Mouse (Mus musculus) olfactory bulb, adult 2 months (tissue): ENCODE measurements around the gene Cacna2d4. TPM values are rescaled to one million over a fixed set of nuclear protein-coding genes. Genes with fewer than 3 reads are reported as not detected.

ENCODE experiments used
- H3K27ac ChIP-seq: fragments of 200-500 bp; 2 replicates; pipeline ENCODE4 v1.5.1; 2012; ENCODE audit warnings: low read depth, low read length; ENCODE audit not compliant: insufficient read depth
- H3K4me1 ChIP-seq: fragments of 200-500 bp; 2 replicates; pipeline ENCODE4 v1.6.1; 2012; ENCODE audit warnings: low read length; ENCODE audit not compliant: control insufficient read depth, insufficient read depth
- H3K4me3 ChIP-seq: fragments of 200-500 bp; 2 replicates; pipeline ENCODE4 v1.5.1; 2012; ENCODE audit warnings: mild to moderate bottlenecking, low read depth, low read length, moderate library complexity; ENCODE audit not compliant: insufficient read depth
- CTCF ChIP-seq: fragments of 200-500 bp; IDR thresholded peaks from 2 replicates; pipeline ENCODE4 v1.5.1; 2012; ENCODE audit warnings: low read depth, mild to moderate bottlenecking, low read length, moderate library complexity; ENCODE audit not compliant: insufficient read depth
- POLR2A ChIP-seq: fragments of 200-500 bp; IDR thresholded peaks from 2 replicates; pipeline ENCODE4 v1.6.1; 2012; ENCODE audit warnings: mild to moderate bottlenecking, low read depth, low read length, moderate library complexity; ENCODE audit not compliant: insufficient read depth
- WGBS: fragments of 180-500 bp; shearing (Covaris S2); methylation state at CpG from one replicate; pipeline ENCODE4 v1.1.7; 2018; 5-methylcytosine and 5-hydroxymethylcytosine counted together
- polyA plus RNA-seq: library from polyadenylated mRNA; stranded (reverse); fragments of >200 nt; gene quantifications from 2 replicates; pipeline ENCODE4 v1.2.4, GENCODE M21; 2012; ENCODE audit warnings: low replicate concordance; ENCODE audit not compliant: missing spikeins, insufficient read depth, insufficient read length

The Cacna2d4 gene
- not detected in 2 replicates for polyA plus RNA-seq

GRCm38 (mm10) chr6:119236241-119236640 lies at the start of gene Cacna2d4:
Gene Cacna2d4, plus strand, starts transcription at chr6:119236526.
- peaks cover 28% of the 10 kb centered on the region for H3K4me1 ChIP-seq
- TF ChIP-seq CTCF (no peak), POLR2A (no peak)
- WGBS = 62% methylated on average over 1 of the region's 1 CpGs
- no peak within 1 kb of the TSS for H3K4me3 ChIP-seq
- H3K27ac ChIP-seq = no peak within 1 kb of the TSS

GRCm38 (mm10) chr6:119186658-119187057 lies 49.7 kb upstream of the Cacna2d4 start:
- 61% methylated on average over 8 of the region's 8 CpGs for WGBS
- Histone ChIP-seq H3K27ac (no peak overlapping the region), H3K4me1 (no peaks in the 10 kb centered on the region), H3K4me3 (no peak overlapping the region)
- TF ChIP-seq POLR2A (no peak), CTCF (no peak)

GRCm38 (mm10) chr6:119187631-119188030 lies 48.7 kb upstream of the Cacna2d4 start:
- H3K4me3 ChIP-seq = no peak overlapping the region
- 59% methylated on average over 6 of the region's 6 CpGs for WGBS
- H3K4me1 ChIP-seq = no peaks in the 10 kb centered on the region
- no peak overlapping the region for H3K27ac ChIP-seq
- TF ChIP-seq CTCF (no peak), POLR2A (no peak)

- TF ChIP-seq CTCF (no peak), POLR2A (no peak)
- Histone ChIP-seq H3K27ac (no peak overlapping the region), H3K4me1 (no peaks in the 10 kb centered on the region), H3K4me3 (no peak overlapping the region)
- 70% methylated on average over 4 of the region's 4 CpGs for WGBS
Measured at GRCm38 (mm10) chr6:119191478-119191877, 44.8 kb upstream of the Cacna2d4 start.

- TF ChIP-seq CTCF (no peak), POLR2A (no peak)
- Histone ChIP-seq H3K4me1 (no peaks in the 10 kb centered on the region), H3K27ac (no peak overlapping the region), H3K4me3 (no peak overlapping the region)
- WGBS = 90% methylated on average over 15 of the region's 15 CpGs
Measured at GRCm38 (mm10) chr6:119193571-119194154, 42.7 kb upstream of the Cacna2d4 start.

GRCm38 (mm10) chr6:119194161-119194560 lies 42.2 kb upstream of the Cacna2d4 start:
- no peak overlapping the region for H3K4me3 ChIP-seq
- WGBS = 92% methylated on average over 9 of the region's 9 CpGs
- no peaks in the 10 kb centered on the region for H3K4me1 ChIP-seq
- no peak for TF ChIP-seq CTCF
- no peak for TF ChIP-seq POLR2A
- H3K27ac ChIP-seq = no peak overlapping the region

- no peak overlapping the region for H3K27ac ChIP-seq
- TF ChIP-seq POLR2A = no peak
- TF ChIP-seq CTCF = no peak
- H3K4me3 ChIP-seq = no peak overlapping the region
- peaks cover 4% of the 10 kb centered on the region for H3K4me1 ChIP-seq
- WGBS = 89% methylated on average over 7 of the region's 7 CpGs
Measured at GRCm38 (mm10) chr6:119194601-119195000, 41.7 kb upstream of the Cacna2d4 start.

GRCm38 (mm10) chr6:119196382-119197305 lies 39.7 kb upstream of the Cacna2d4 start, which contains the start of gene Cacna1c:
Gene Cacna1c, minus strand, starts transcription at chr6:119196418.
- no peak within 1 kb of the TSS for H3K27ac ChIP-seq
- no peak within 1 kb of the TSS for H3K4me3 ChIP-seq
- H3K4me1 ChIP-seq = peaks cover 13% of the 10 kb centered on the region
- TF ChIP-seq CTCF = no peak
- no peak for TF ChIP-seq POLR2A
- 75% methylated on average over 17 of the region's 17 CpGs for WGBS
